Mouse (Mus musculus) brain, embryonic 14.5 days (tissue): ENCODE measurements around the gene Tmem132a.

Source experiments
- CTCF ChIP-seq: fragments of 200-500 bp; IDR thresholded peaks from 2 replicates; pipeline ENCODE4 v1.5.1; 2012; ENCODE audit warnings: inconsistent platforms, mild to moderate bottlenecking, moderate library complexity, borderline replicate concordance; ENCODE audit not compliant: insufficient read depth, insufficient read length; ENCODE audit errors: extremely low read depth
- POLR2A ChIP-seq: fragments of 200-500 bp; IDR thresholded peaks from 2 replicates; pipeline ENCODE4 v1.6.1; 2012; ENCODE audit warnings: mild to moderate bottlenecking, inconsistent platforms, borderline replicate concordance; ENCODE audit not compliant: poor library complexity, insufficient read depth, insufficient read length, severe bottlenecking; ENCODE audit errors: extremely low read depth

- TF ChIP-seq POLR2A (no peak), CTCF (no peak)
Measured at GRCm38 (mm10) chr19:10835671-10836070, 34.1 kb downstream of the Tmem132a start.
